Mouse (Mus musculus) thymus, adult 18-20 months (tissue): ENCODE measurements around the gene Ms4a15.

Experiments
- DNase-seq, 2 experiments: peaks; one replicate each; pipeline ENCODE4 v3.0.0; 2022; ENCODE audit warnings: mixed read lengths in 2 of 2

The Ms4a15 gene

GRCm38 (mm10) chr19:10959085-10959977, 33.7 kb downstream of the Ms4a15 start:
- DNase-seq = no peak

- DNase-seq = no peak
These were observed 40.8 kb downstream of the Ms4a15 start for GRCm38 (mm10) chr19:10952021-10952939.

GRCm38 (mm10) chr19:10949558-10949957, 43.5 kb downstream of the Ms4a15 start:
- no peak for DNase-seq

GRCm38 (mm10) chr19:10949112-10949511, 43.9 kb downstream of the Ms4a15 start, which contains the start of gene Ccdc86:
Gene Ccdc86, minus strand, starts transcription at chr19:10949266.
- DNase-seq = peak; percentile 87 to 92

GRCm38 (mm10) chr19:10948416-10948815, 44.6 kb downstream of the Ms4a15 start:
- DNase-seq = peak; percentile 16 to 20

- DNase-seq = no peak
These were observed 45.8 kb downstream of the Ms4a15 start for GRCm38 (mm10) chr19:10947219-10947618.

- DNase-seq = no peak
These were observed 46.5 kb downstream of the Ms4a15 start for GRCm38 (mm10) chr19:10946506-10946905.

- no peak for DNase-seq
These were observed 49.1 kb downstream of the Ms4a15 start for GRCm38 (mm10) chr19:10943955-10944354.

- no peak for DNase-seq
These were observed 52.1 kb downstream of the Ms4a15 start for GRCm38 (mm10) chr19:10940801-10941457.

- DNase-seq = peak; percentile 31 to 35
These were observed 52.8 kb downstream of the Ms4a15 start for GRCm38 (mm10) chr19:10940097-10940800.

- no peak for DNase-seq
These were observed 54.3 kb downstream of the Ms4a15 start for GRCm38 (mm10) chr19:10938771-10939170.

- DNase-seq = no peak
These were observed 55.9 kb downstream of the Ms4a15 start, which contains the start of gene Ptgdr2 for GRCm38 (mm10) chr19:10937110-10937563. Gene Ptgdr2, plus strand, starts transcription at chr19:10937160.

- DNase-seq = no peak
These were observed 57.0 kb downstream of the Ms4a15 start for GRCm38 (mm10) chr19:10936077-10936476.

GRCm38 (mm10) chr19:10935029-10935428, 58.0 kb downstream of the Ms4a15 start:
- no peak for DNase-seq

- DNase-seq = no peak
These were observed 62.4 kb downstream of the Ms4a15 start for GRCm38 (mm10) chr19:10930641-10931040.
